Mouse (Mus musculus) left cerebral cortex, adult 2 months (tissue): ENCODE results near the gene Ldhc. TPM values are rescaled to one million over a fixed set of nuclear protein-coding genes. Genes with fewer than 3 reads are reported as not detected.

Experiments
- DNase-seq, 2 experiments: peaks; one replicate each; pipeline ENCODE4 v3.0.0; 2021 to 2022; ENCODE audit warnings: low spot score in 2 of 2, mixed read lengths in 1 of 2; ENCODE audit errors: extremely low spot score in 1 of 2
- H3K27ac ChIP-seq: fragments of 200-600 bp; 2 replicates; pipeline ENCODE4 v1.8.1; 2022
- H3K4me3 ChIP-seq: fragments of 200-600 bp; 2 replicates; pipeline ENCODE4 v1.8.1; 2022
- CTCF ChIP-seq: fragments of 200-600 bp; IDR thresholded peaks from 2 replicates; pipeline ENCODE4 v1.8.1; 2022; ENCODE audit warnings: antibody characterized with exemption, mild to moderate bottlenecking, moderate library complexity
- intact Hi-C: fragments of 180-260 bp; cut with DNase I; formaldehyde crosslinking; loops from one replicate; pipeline ENCODE4 v1.15.1; 2025
- total RNA-seq, 2 experiments: library from RNA; stranded (reverse); gene quantifications; 2 replicates each; pipeline ENCODE4 v1.2.3; 2021

Ldhc gene
- total RNA-seq, 2 experiments from 2014 or later: not detected

DNA sequence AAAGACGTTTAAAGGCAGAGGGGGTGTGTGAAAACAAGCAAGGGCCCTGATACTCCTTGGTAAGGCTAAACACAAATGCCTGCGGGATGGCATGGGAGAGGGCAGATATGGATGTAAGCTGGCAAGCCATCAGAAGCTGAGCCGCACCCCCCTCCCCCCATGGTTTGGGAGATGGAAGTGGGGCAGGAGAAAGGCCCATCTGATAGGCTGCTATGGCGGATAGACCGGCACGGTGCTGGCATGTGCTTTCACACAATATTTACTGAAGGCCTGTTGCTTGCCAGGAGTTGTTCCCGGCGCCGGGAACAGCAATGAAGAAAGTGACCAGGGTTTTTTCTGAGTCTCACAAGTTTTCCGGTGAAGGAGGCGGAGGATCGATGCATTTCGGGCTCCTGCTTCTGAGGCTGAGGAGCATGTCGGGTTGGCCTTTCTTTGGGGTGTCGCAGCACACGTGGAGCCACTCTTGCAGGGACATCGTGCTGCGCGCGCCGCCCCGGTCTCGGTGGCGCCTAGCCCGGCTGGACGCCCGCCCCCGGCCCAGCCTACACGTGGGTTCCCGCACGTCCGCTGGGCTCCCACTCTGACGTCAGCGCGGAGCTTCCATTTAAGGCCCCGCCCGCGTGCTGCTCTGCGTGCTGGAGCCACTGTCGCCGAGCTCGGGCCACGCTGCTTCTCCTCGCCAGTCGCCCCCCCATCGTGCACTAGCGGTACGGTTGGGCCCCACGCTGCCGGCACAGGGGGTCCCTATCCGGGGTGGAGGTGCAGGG lies 15.6 kb upstream of the Ldhc start:
- TF ChIP-seq CTCF: no peak
- peak; percentile 92 to 97 for DNase-seq
- intact Hi-C loops: loop anchor here (5.0 kb wide), 2 partner anchors 48 to 162 kb away; partner anchors contain the start of genes Gtf2h1, Hps5 and Spty2d1
- Histone ChIP-seq H3K4me3 (peak overlapping the region; percentile 93), H3K27ac (peak overlapping the region; percentile 95)

DNA sequence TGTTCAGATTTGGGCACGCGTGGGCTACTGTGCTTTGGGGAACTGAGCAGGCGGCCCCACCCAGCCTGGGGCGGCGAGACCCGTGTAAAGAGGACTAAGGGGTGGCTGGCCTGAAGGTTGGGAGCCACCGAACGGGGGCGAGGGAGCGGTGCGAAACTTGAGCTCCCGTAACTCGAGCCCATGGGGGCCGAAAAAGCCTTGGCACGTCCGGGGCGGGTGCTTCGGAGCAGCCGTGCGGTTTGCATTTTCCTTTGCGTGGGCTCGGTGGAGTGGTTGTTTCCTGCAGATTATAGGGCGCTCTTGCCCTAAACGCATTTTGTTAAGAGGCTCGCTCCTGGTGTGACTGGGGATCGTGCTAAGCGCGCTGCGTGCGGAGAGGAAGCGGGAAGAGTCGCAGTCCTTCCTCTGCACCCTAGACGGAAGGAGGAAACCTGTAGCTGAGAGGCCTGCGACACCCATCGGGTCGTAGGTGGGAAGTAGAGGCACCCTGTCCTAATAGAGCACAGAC lies 15.0 kb upstream of the Ldhc start:
- TF ChIP-seq CTCF: no peak
- intact Hi-C loops: loop anchor here (2.0 to 5.0 kb wide), 3 partner anchors 27 to 161 kb away; partner anchors contain the start of genes Gtf2h1, Hps5 and Spty2d1
- peak overlapping the region; percentile 93 for H3K4me3 ChIP-seq
- DNase-seq: peak in 1 of 2 experiments; percentile 51
- peak overlapping the region; percentile 95 for H3K27ac ChIP-seq

DNA sequence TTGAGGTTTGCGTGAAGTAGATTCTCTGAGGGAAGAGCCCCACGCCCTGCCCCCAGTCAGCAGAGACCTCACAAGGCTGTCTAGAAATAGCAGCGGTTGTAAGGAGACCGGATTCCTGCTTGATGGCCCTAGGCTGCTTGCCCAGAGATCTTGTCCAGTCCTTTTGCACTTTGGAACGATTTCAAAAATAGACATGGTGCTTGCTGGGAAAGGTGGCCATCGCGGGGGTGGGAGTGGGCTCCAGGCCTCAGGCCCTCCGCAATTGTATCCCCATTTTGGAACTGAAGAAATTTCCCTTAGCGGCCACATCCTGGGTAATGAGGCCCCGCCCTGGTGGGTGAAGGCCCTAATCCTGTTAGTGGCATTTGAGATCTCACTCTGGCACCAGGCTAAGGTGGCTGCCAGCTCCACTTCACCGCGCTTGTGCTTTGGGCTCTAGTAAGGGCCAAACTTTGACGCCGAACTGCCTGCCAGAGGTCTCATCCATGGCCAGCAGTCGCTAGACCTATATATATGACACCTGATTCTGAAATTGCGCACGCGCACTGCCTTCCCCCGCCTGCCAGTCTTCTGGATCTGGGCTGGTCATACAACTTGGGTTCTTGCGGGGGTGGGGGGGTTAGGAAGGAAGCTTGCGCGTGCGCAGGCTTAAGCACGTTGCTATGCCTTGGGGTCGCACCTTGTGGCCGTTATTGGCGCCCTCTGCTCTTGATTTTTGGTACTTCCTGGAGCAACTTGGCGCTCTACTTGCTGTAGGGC lies 14.3 kb upstream of the Ldhc start:
- peak; percentile 36 to 52 for DNase-seq
- intact Hi-C loops: loop anchor here (2.0 to 5.0 kb wide), 3 partner anchors 28 to 161 kb away; partner anchors contain the start of genes Gtf2h1, Hps5 and Spty2d1
- Histone ChIP-seq H3K4me3 (peak overlapping the region; percentile 93), H3K27ac (peak overlapping the region; percentile 95)
- TF ChIP-seq CTCF: peak; percentile 15

DNA sequence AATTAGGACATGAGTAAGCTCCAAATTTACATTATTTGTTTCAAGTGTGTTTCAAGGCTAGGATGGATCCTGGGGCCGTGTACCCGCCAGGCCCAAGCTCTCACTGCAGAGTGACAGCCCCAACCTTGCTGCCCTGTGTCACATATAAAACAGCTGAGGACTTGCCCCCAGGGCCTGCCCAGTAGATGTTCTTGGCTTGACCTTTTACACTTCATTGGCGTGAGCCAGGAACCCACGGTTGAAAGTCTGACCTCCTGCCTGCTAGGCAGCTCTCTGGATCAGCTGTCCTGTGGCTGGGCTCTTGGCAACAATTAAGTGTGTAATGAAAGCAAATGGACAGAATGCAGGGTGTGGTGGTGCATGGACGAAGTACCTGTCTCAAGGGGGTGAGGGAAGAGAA lies 11.7 kb upstream of the Ldhc start:
- TF ChIP-seq CTCF: no peak
- H3K4me3 ChIP-seq: no peak overlapping the region
- H3K27ac ChIP-seq: no peak overlapping the region
- intact Hi-C loops: loop anchor here (5.0 kb wide), 2 partner anchors 52 to 158 kb away; partner anchors contain the start of genes Gtf2h1, Hps5 and Spty2d1
- no peak for DNase-seq

DNA sequence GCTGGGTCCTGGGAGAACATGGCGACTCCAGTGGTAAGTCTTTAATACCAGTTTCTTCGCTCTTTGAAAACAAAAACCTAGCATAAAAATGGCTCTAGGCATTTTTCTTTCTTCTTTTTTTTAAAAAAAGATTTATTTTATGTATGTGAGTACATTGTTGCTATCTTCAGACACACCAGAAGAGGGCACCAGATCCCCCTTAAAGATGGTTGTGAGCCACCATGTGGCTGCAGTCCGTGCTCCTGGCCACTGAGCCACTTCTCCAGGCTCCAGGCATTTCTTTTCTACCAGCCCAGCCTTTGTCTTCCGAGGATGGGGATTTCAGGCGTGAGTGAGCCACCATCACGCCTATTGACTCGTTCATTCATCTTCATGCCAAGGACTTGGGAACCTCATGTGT lies 10.0 kb upstream of the Ldhc start:
- Histone ChIP-seq H3K4me3 (no peak overlapping the region), H3K27ac (no peak overlapping the region)
- no peak for DNase-seq
- intact Hi-C loops: no loop called here
- TF ChIP-seq CTCF: peak; percentile 49

DNA sequence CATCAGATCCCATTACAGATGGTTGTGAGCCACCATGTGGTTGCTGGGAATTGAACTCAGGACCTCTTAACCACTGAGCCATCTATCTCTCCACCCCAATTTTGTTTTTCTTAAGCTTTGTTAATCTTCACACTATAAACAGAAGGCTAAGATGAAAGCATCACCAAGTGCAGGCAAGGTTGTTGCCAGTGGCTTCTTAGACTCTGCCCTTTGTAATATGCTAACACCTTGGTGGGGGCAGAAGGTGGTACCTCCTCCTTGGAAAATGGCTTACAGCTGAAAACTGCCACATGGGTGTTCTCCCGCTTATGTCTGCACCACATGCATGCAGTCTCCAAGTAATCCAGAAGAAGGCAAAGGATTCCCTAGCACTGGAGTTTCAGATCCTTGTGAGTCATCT lies 8.3 kb upstream of the Ldhc start:
- no peak for DNase-seq
- no peak for TF ChIP-seq CTCF
- H3K27ac ChIP-seq: no peak overlapping the region
- intact Hi-C loops: no loop called here
- no peak overlapping the region for H3K4me3 ChIP-seq

DNA sequence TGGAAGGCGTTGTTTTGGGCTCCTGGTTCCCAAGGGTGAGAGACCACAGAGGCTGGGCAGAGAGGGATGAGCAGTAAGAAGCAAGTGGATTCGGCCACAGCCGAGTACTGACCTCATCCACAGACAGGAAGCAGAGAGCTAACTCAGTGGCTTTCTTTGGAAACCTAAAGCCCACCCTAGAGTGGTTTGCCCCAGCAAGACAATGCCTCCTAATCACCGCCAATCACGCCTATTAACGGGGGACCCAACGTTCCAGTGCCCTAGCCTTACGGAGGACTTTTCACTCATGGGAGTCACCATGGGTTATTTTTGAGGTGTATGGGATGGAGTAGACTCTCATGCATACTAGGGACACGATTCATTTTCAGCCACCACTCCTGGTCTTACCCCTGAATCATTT lies 7.6 kb upstream of the Ldhc start:
- TF ChIP-seq CTCF: no peak
- DNase-seq: no peak
- Histone ChIP-seq H3K27ac (no peak overlapping the region), H3K4me3 (no peak overlapping the region)
- intact Hi-C loops: no loop called here

DNA sequence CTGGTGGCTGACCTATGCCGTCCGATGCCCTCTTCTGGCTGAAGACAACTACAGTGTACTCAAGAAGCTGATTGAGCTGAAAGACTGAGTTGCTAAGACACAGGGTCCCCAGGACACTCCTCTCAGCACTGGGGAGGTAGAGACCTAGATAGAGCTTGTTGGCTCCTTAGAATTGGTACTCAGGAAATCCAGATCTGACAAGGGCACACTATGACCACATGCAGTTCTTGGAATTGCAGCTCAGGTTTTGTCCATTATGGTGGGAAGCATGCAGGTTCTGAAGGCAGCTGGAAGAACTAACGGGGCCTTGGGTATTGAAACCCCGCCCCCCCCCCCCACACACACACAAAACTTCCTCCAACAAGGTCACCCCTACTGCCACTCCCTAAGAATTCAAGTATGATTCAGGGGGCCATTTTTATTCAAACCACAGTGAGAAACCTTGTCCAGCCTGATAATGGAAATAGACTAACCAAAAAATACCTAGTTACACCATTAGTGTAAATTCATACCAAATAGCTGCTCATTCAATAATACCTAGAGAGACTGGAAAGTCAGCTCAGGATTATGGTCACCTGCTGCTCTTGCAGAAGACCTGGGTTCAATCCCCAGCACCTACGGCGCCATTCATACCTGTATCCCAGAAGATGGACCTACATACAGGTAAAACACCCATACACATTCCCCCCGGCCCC lies 5.0 kb upstream of the Ldhc start:
- intact Hi-C loops: no loop called here
- Histone ChIP-seq H3K27ac (no peak overlapping the region), H3K4me3 (no peak overlapping the region)
- no peak for DNase-seq
- no peak for TF ChIP-seq CTCF

DNA sequence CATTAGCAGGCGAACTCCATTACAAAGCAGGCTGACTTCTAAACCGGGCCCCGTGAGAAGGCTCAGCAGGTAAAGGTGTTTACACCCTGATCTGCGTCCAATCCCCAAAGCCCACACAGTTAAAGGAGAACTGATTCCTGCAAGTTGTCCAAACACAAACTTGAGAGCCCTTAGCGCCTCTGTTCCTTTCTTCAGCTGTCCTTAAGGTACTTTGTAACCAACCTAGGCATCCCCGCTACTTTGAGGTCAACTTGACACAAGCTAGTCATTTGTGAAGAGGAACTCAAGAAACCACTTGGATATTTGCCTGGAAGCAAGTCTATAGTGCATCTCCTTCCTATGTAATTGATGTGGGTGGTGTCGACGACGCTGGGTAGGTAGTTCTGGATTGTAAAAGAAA lies 3.6 kb upstream of the Ldhc start:
- intact Hi-C loops: no loop called here
- no peak for TF ChIP-seq CTCF
- H3K27ac ChIP-seq: no peak overlapping the region
- H3K4me3 ChIP-seq: no peak overlapping the region
- DNase-seq: no peak

DNA sequence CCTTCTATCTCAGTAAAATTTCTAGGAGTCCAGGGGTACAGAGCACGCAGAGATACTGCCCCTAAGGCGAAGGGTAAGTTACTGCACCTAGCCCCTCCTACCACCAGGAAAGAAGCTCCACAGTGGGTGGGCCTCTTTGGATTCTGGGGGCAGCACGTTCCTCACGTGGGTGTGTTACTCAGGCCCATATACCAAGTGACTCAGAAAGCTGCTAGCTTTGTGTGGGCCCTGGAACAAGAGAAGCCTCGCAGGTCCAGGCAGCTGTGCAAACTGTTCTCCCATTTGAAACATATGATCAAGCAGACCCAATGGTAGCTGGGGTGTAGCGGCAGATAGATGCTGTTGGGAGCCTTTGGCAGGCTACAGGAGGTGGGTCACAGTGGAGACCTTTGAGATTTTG lies 2.0 kb upstream of the Ldhc start:
- intact Hi-C loops: no loop called here
- peak in 1 of 2 experiments; percentile 24 for DNase-seq
- Histone ChIP-seq H3K27ac (no peak overlapping the region), H3K4me3 (no peak overlapping the region)
- TF ChIP-seq CTCF: no peak

DNA sequence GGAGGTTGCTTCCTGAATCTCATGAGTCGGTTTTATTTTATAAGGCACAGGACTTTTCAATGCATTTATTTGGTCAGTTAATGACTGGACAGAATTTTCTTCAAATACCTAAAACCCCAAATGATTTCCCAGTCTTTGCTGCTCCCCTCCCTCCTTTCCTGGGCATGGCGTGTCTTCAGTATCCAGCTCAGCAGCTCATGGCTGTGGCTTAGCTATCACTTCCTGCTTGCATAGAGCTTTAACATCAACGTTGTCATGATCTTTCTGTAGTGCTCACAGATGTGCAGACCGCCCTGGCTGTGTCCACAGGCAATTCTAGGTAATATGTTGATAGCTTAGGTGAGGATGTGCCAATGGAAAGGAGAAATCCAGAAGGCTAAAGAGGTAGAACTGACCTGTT lies 11.0 kb downstream of the Ldhc start:
- no peak overlapping the region for H3K4me3 ChIP-seq
- DNase-seq: no peak
- no peak overlapping the region for H3K27ac ChIP-seq
- TF ChIP-seq CTCF: no peak
- intact Hi-C loops: no loop called here
